Mouse (Mus musculus): ENCODE measurements at regions not wholly inside any gene's neighbourhood (a gene's known extent, or its start where the extent isn't known, plus 50 kb on each side); places are given as distances from the start of the nearest gene placed in this dataset. TPM values are rescaled to one million over a fixed set of nuclear protein-coding genes. Genes with fewer than 3 reads are reported as not detected.

Small RNA genes lying in the stretch of these regions (microRNA-seq; reads per million reads assigned to microRNA genes)
- not detected for gene Gm44361

Data from limb, embryonic 11.5 days (tissue).